Comparison of ENCODE assay signal across 19 mouse cellular contexts in genomic region chr4:116911202-116911601, GRCm38 (mm10). TPM values are rescaled to one million over a fixed set of nuclear protein-coding genes. Genes with fewer than 3 reads are reported as not detected.
A peak's percentile ranks its signal among the peaks of the same experiment; 100 is the strongest.
DNase-seq lines count a peak whose midpoint lies in the region; ATAC-seq and TF ChIP-seq lines count a peak whose summit lies in the region.
"Had no signal": no experiment of that assay in that cellular context is flagged by ENCODE, and none has a peak within 500 bp of the region (broad histone marks: within the 10 kb centered on the region; RNA-seq: fewer than 3 reads in every experiment).

No protein-coding gene starts in this region.

- no peaks in the 10 kb centered on the region for H3K27me3 ChIP-seq in midbrain, embryonic 10.5 days (ENCODE audit: low read depth, poor library complexity, severe bottlenecking)
- H3K27me3 ChIP-seq in midbrain, embryonic 11.5 days (ENCODE audit: control insufficient read depth, insufficient read depth, low read length) = no peaks in the 10 kb centered on the region
- H3K27me3 ChIP-seq in forebrain, embryonic 11.5 days (ENCODE audit: control insufficient read depth, insufficient read depth, low read length) = no peaks in the 10 kb centered on the region
- no peaks in the 10 kb centered on the region for H3K27me3 ChIP-seq in forebrain, embryonic 15.5 days
- no peaks in the 10 kb centered on the region for H3K27me3 ChIP-seq in hindbrain, postnatal 0 days (ENCODE audit: insufficient read depth, low read length)
- H3K27me3 ChIP-seq: heart, embryonic 13.5 days; limb, embryonic 12.5 days; liver, embryonic 12.5 days had no signal

- peaks cover 16% of the 10 kb centered on the region for H3K4me1 ChIP-seq in midbrain, embryonic 10.5 days
- H3K4me1 ChIP-seq in midbrain, embryonic 11.5 days (ENCODE audit: control insufficient read depth, insufficient read depth, low read length) = peaks cover 6% of the 10 kb centered on the region
- H3K4me1 ChIP-seq in forebrain, embryonic 11.5 days (replicated peaks; ENCODE audit: control insufficient read depth, insufficient read depth, low read length) = no peaks in the 10 kb centered on the region; the same call in 1 of the 2 replicates
- H3K4me1 ChIP-seq in forebrain, embryonic 15.5 days = peaks cover 18% of the 10 kb centered on the region
- H3K4me1 ChIP-seq in hindbrain, postnatal 0 days (ENCODE audit: insufficient read depth, low read length) = no peaks in the 10 kb centered on the region; the same call in 1 of the 2 replicates
- H3K4me1 ChIP-seq: embryonic facial prominence, embryonic 10.5 days; heart, embryonic 13.5 days; limb, embryonic 12.5 days; liver, embryonic 12.5 days had no signal

- peak overlapping the region; percentile 47 for H3K27ac ChIP-seq in midbrain, embryonic 10.5 days (replicated peaks)
- no peak overlapping the region for H3K27ac ChIP-seq in midbrain, embryonic 11.5 days (ENCODE audit: low read depth, low read length)
- H3K27ac ChIP-seq in forebrain, embryonic 11.5 days (ENCODE audit: low read depth, low read length) = peak overlapping the region; percentile 26; the same call in 1 of the 2 replicates
- H3K27ac ChIP-seq in forebrain, embryonic 15.5 days (replicated peaks) = peak overlapping the region; percentile 74
- H3K27ac ChIP-seq in hindbrain, postnatal 0 days = no peak overlapping the region
- H3K27ac ChIP-seq: embryonic facial prominence, embryonic 10.5 days; heart, embryonic 13.5 days; limb, embryonic 12.5 days; liver, embryonic 12.5 days had no signal

- TF ChIP-seq CTCF in hindbrain, postnatal 0 days (IDR thresholded peaks at IDR 0.05; ENCODE audit: low read depth) = no peak

- no peaks in the 10 kb centered on the region for H3K9me3 ChIP-seq in midbrain, embryonic 10.5 days (replicated peaks)
- H3K9me3 ChIP-seq in midbrain, embryonic 11.5 days (ENCODE audit: control insufficient read depth, low read length) = no peaks in the 10 kb centered on the region
- no peaks in the 10 kb centered on the region for H3K9me3 ChIP-seq in forebrain, embryonic 11.5 days (ENCODE audit: control insufficient read depth, low read length)
- H3K9me3 ChIP-seq in forebrain, embryonic 15.5 days = no peaks in the 10 kb centered on the region
- no peaks in the 10 kb centered on the region for H3K9me3 ChIP-seq in hindbrain, postnatal 0 days (ENCODE audit: low read length)
- H3K9me3 ChIP-seq: embryonic facial prominence, embryonic 10.5 days; heart, embryonic 13.5 days; limb, embryonic 12.5 days; liver, embryonic 12.5 days had no signal

- H3K9ac ChIP-seq in midbrain, embryonic 11.5 days (ENCODE audit: low read length) = no peak overlapping the region
- 0 out of 2 replicates have a peak overlapping the region, but pooled peaks have one; percentile 2 for H3K9ac ChIP-seq in forebrain, embryonic 11.5 days (ENCODE audit: low read length)
- H3K9ac ChIP-seq in forebrain, embryonic 15.5 days (replicated peaks) = no peak overlapping the region
- no peak overlapping the region for H3K9ac ChIP-seq in hindbrain, postnatal 0 days (replicated peaks; ENCODE audit: low read length)
- H3K9ac ChIP-seq: heart, embryonic 13.5 days; limb, embryonic 12.5 days; liver, embryonic 12.5 days had no signal

- intact Hi-C loops in heart, postnatal 10 days (cut with DNase I) = no loop called here

- H3K36me3 ChIP-seq in midbrain, embryonic 10.5 days = no peaks in the 10 kb centered on the region
- no peaks in the 10 kb centered on the region for H3K36me3 ChIP-seq in midbrain, embryonic 11.5 days (ENCODE audit: control insufficient read depth, insufficient read depth, low read length)
- no peaks in the 10 kb centered on the region for H3K36me3 ChIP-seq in forebrain, embryonic 11.5 days (ENCODE audit: control insufficient read depth, insufficient read depth, low read length)
- H3K36me3 ChIP-seq in forebrain, embryonic 15.5 days = no peaks in the 10 kb centered on the region
- no peaks in the 10 kb centered on the region for H3K36me3 ChIP-seq in hindbrain, postnatal 0 days (ENCODE audit: insufficient read depth, low read length)
- H3K36me3 ChIP-seq: embryonic facial prominence, embryonic 10.5 days; heart, embryonic 13.5 days; limb, embryonic 12.5 days; liver, embryonic 12.5 days had no signal

- no peak overlapping the region for H3K4me2 ChIP-seq in midbrain, embryonic 11.5 days
- no peak overlapping the region for H3K4me2 ChIP-seq in forebrain, embryonic 11.5 days (ENCODE audit: low read depth, low read length, severe bottlenecking)
- H3K4me2 ChIP-seq in forebrain, embryonic 15.5 days (replicated peaks) = no peak overlapping the region
- H3K4me2 ChIP-seq in hindbrain, postnatal 0 days (ENCODE audit: low read depth, low read length) = no peak overlapping the region
- H3K4me2 ChIP-seq: heart, embryonic 13.5 days; limb, embryonic 12.5 days; liver, embryonic 12.5 days had no signal

- no peak for DNase-seq in midbrain, embryonic 10.5 days (ENCODE audit: low spot score)
- DNase-seq in midbrain, embryonic 11.5 days (ENCODE audit: low spot score, missing footprints) = no peak
- DNase-seq in forebrain, embryonic 11.5 days (ENCODE audit: low spot score) = no peak
- DNase-seq in hindbrain, postnatal 0 days (ENCODE audit: low spot score) = peak; percentile 5
- no peak for DNase-seq in heart, postnatal 10 days
- DNase-seq in gastrocnemius, postnatal 4 days (ENCODE audit: low spot score in 2 of 2) = no peak
- DNase-seq: heart, adult 11 months; heart, postnatal 36 days; kidney, adult 9 months; kidney, postnatal 36 days; lung, adult 2 months; lung, postnatal 4 days; thymus, adult 2 months had no signal

- WGBS in midbrain, embryonic 10.5 days = 55% methylated on average over 5 of the region's 5 CpGs
- WGBS in midbrain, embryonic 11.5 days = 61% methylated on average over 5 of the region's 5 CpGs
- WGBS in forebrain, embryonic 11.5 days = 37% methylated on average over 5 of the region's 5 CpGs
- 10% methylated on average over 5 of the region's 5 CpGs for WGBS in forebrain, embryonic 15.5 days
- whole genome bisulfite sequencing in hindbrain, postnatal 0 days = 34% methylated on average over 5 of the region's 5 CpGs

- H3K4me3 ChIP-seq in midbrain, embryonic 10.5 days = no peak overlapping the region
- no peak overlapping the region for H3K4me3 ChIP-seq in midbrain, embryonic 11.5 days (ENCODE audit: low read depth, low read length)
- no peak overlapping the region for H3K4me3 ChIP-seq in forebrain, embryonic 11.5 days (ENCODE audit: low read depth, low read length)
- H3K4me3 ChIP-seq in forebrain, embryonic 15.5 days = no peak overlapping the region
- no peak overlapping the region for H3K4me3 ChIP-seq in hindbrain, postnatal 0 days (ENCODE audit: low read length)
- H3K4me3 ChIP-seq: embryonic facial prominence, embryonic 10.5 days; heart, embryonic 13.5 days; limb, embryonic 12.5 days; liver, embryonic 12.5 days had no signal

- no peak for ATAC-seq in midbrain, embryonic 11.5 days (ENCODE audit: low FRiP score)
- no peak; the same call in 1 of the 2 replicates for ATAC-seq in forebrain, embryonic 11.5 days (replicated peaks; ENCODE audit: low FRiP score)
- ATAC-seq in forebrain, embryonic 15.5 days (replicated peaks) = no peak; the same call in 1 of the 2 replicates
- no peak for ATAC-seq in hindbrain, postnatal 0 days
- no peak for ATAC-seq in cerebellum, adult (ENCODE audit: insufficient number of reproducible peaks, low FRiP score, low TSS enrichment)
- ATAC-seq: liver, embryonic 12.5 days had no signal

RNA-seq across cellular contexts. Expression of gene Zswim5, which starts 34.0 kb away (rescaled TPM):
- 5.7 and 7.4 TPM in 2 replicates for polyA plus RNA-seq in midbrain, embryonic 10.5 days (2016; fragmentation: Nextera tagmentation; extraction: Ambion mirVana)
- 8.7 and 10.1 TPM in 2 replicates for polyA plus RNA-seq in midbrain, embryonic 11.5 days (2014; fragmentation: Nextera tagmentation; extraction: Ambion mirVana)
- polyA plus RNA-seq in forebrain, embryonic 11.5 days (2014; fragmentation: Nextera tagmentation; extraction: Ambion mirVana) = 10.9 and 12.4 TPM in 2 replicates
- polyA plus RNA-seq in forebrain, embryonic 15.5 days (2015; fragmentation: Nextera tagmentation; extraction: Ambion mirVana) = 9.2 and 9.5 TPM in 2 replicates
- 21.3 and 25.8 TPM in 2 replicates for total RNA-seq in hindbrain, postnatal 0 days (2014; rRNA removed)
- 2.3 and 2.4 TPM in 2 replicates for polyA plus RNA-seq in hindbrain, postnatal 0 days (2015; fragmentation: Nextera tagmentation; extraction: Ambion mirVana)
- 1 to 10 TPM; 1.5 to 1.6 TPM for total RNA-seq in heart, postnatal 10 days (2021)
- total RNA-seq in gastrocnemius, postnatal 4 days (2021) = under 1 TPM; 0.34 to 0.41 TPM

Comparison
In these comparisons a context has a peak if more than half of its experiments do, and no peak if none do; other contexts are left out.
1. H3K27ac ChIP-seq: peak in midbrain, embryonic 10.5 days (single experiment), forebrain, embryonic 11.5 days (single experiment) and forebrain, embryonic 15.5 days (single experiment); none in midbrain, embryonic 11.5 days (single experiment) and hindbrain, postnatal 0 days (single experiment).